Mouse (Mus musculus): ENCODE data around the gene Haus3.

The Haus3 gene

GRCm38 (mm10) chr5:34132731-34133130 is 36.6 kb downstream of the Haus3 start:
- no peak for ATAC-seq (ENCODE audit: insufficient number of reproducible peaks, low FRiP score, low TSS enrichment)

GRCm38 (mm10) chr5:34124131-34124530 is 45.2 kb downstream of the Haus3 start:
- ATAC-seq (ENCODE audit: insufficient number of reproducible peaks, low FRiP score, low TSS enrichment), result no peak

GRCm38 (mm10) chr5:34119121-34119856 is 50.0 kb downstream of the Haus3 start:
- no peak for ATAC-seq (ENCODE audit: insufficient number of reproducible peaks, low FRiP score, low TSS enrichment)

GRCm38 (mm10) chr5:34105681-34106080 is 63.6 kb downstream of the Haus3 start:
- ATAC-seq (ENCODE audit: insufficient number of reproducible peaks, low FRiP score, low TSS enrichment), result no peak

Measured in cerebellum, adult (tissue).